Mouse (Mus musculus): ENCODE results near the gene Ppard. TPM values are rescaled to one million over a fixed set of nuclear protein-coding genes. Genes with fewer than 3 reads are reported as not detected.

The Ppard gene
- total RNA-seq, 2 experiments from 2014 or later, result 17.4 to 19.0 TPM

- intact Hi-C loops (cut with DNase I), result no loop called here
- DNase-seq, result no peak
Observed at GRCm38 (mm10) chr17:28280831-28281377, 48.4 kb downstream of the Ppard start.

- intact Hi-C loops (cut with DNase I), result no loop called here
- no peak for DNase-seq
Observed at GRCm38 (mm10) chr17:28281866-28282441, 49.5 kb downstream of the Ppard start.

- intact Hi-C loops (cut with DNase I), result no loop called here
- DNase-seq, result no peak
Observed at GRCm38 (mm10) chr17:28283199-28283598, 50.7 kb downstream of the Ppard start.

GRCm38 (mm10) chr17:28286133-28286532 lies 53.6 kb downstream of the Ppard start:
- intact Hi-C loops (cut with DNase I), result no loop called here
- DNase-seq, result peak; percentile 50

GRCm38 (mm10) chr17:28286964-28287363 lies 54.5 kb downstream of the Ppard start:
- no peak for DNase-seq
- intact Hi-C loops (cut with DNase I), result no loop called here

- intact Hi-C loops (cut with DNase I), result no loop called here
- DNase-seq, result peak; percentile 51
Observed at GRCm38 (mm10) chr17:28287578-28287977, 55.1 kb downstream of the Ppard start.

GRCm38 (mm10) chr17:28287980-28288379 lies 55.5 kb downstream of the Ppard start:
- intact Hi-C loops (cut with DNase I), result no loop called here

GRCm38 (mm10) chr17:28290262-28290661 lies 57.8 kb downstream of the Ppard start:
- DNase-seq, result peak; percentile 71
- intact Hi-C loops (cut with DNase I), result no loop called here

More at GRCm38 (mm10) chr17:28287980-28288379, 55.5 kb downstream of the Ppard start:
- DNase-seq, result no peak

GRCm38 (mm10) chr17:28290671-28291070 lies 58.2 kb downstream of the Ppard start:
- no peak for DNase-seq
- intact Hi-C loops (cut with DNase I), result no loop called here

GRCm38 (mm10) chr17:28291346-28291745 lies 58.8 kb downstream of the Ppard start:
- no peak for DNase-seq
- intact Hi-C loops (cut with DNase I), result no loop called here

- intact Hi-C loops (cut with DNase I), result no loop called here
- DNase-seq, result no peak
Observed at GRCm38 (mm10) chr17:28293716-28294115, 61.2 kb downstream of the Ppard start.

GRCm38 (mm10) chr17:28294449-28295333 lies 62.2 kb downstream of the Ppard start:
- DNase-seq, result no peak
- intact Hi-C loops (cut with DNase I), result no loop called here

GRCm38 (mm10) chr17:28298888-28299287 lies 66.4 kb downstream of the Ppard start:
- intact Hi-C loops (cut with DNase I), result no loop called here
- no peak for DNase-seq

GRCm38 (mm10) chr17:28299669-28300320 lies 67.3 kb downstream of the Ppard start:
- intact Hi-C loops (cut with DNase I), result loop anchor here (10.0 kb wide), 1 partner anchor 215 kb away; the partner anchor contains the start of gene Tcp11
- DNase-seq, result no peak

GRCm38 (mm10) chr17:28300323-28300722 lies 67.8 kb downstream of the Ppard start:
- DNase-seq, result no peak
- intact Hi-C loops (cut with DNase I), result loop anchor here (10.0 kb wide), 1 partner anchor 216 kb away; the partner anchor contains the start of gene Tcp11

GRCm38 (mm10) chr17:28300850-28301249 lies 68.3 kb downstream of the Ppard start:
- no peak for DNase-seq
- intact Hi-C loops (cut with DNase I), result loop anchor here (10.0 kb wide), 1 partner anchor 216 kb away; the partner anchor contains the start of gene Tcp11

GRCm38 (mm10) chr17:28305172-28305571 lies 72.7 kb downstream of the Ppard start:
- DNase-seq, result no peak
- intact Hi-C loops (cut with DNase I), result loop anchor here (5.0 to 10.0 kb wide), 2 partner anchors 78 to 220 kb away; partner anchors contain the start of gene Tcp11

- intact Hi-C loops (cut with DNase I), result loop anchor here (5.0 to 10.0 kb wide), 2 partner anchors 81 to 224 kb away; partner anchors contain the start of gene Tcp11
- peak; percentile 92 for DNase-seq
Observed at GRCm38 (mm10) chr17:28308297-28309195, 76.0 kb downstream of the Ppard start.

GRCm38 (mm10) chr17:28310831-28311230 lies 78.3 kb downstream of the Ppard start:
- intact Hi-C loops (cut with DNase I), result no loop called here
- DNase-seq, result no peak

Measured in left cerebral cortex, postnatal 4 days (tissue).